Mouse (Mus musculus) lung, embryonic 15.5 days (tissue): Measurements from ENCODE around the gene Zfp937. TPM values are rescaled to one million over a fixed set of nuclear protein-coding genes. Genes with fewer than 3 reads are reported as not detected.

Experiments
- polyA plus RNA-seq: library from polyadenylated mRNA; unstranded; fragments of >200 nt; fragmentation: Nextera tagmentation; extraction: Ambion mirVana; gene quantifications from 2 replicates; pipeline ENCODE4 v1.2.1, GENCODE M21; 2015

The Zfp937 gene
- polyA plus RNA-seq, 1 experiment from 2014 or later, result 10.5 TPM

Other genes with a start within 250 kb of the Zfp937 start
- 10.1 and 11.1 TPM in 2 replicates for gene Zfp120, start 81.4 kb upstream of the Zfp937 start, polyA plus RNA-seq
- gene Gm10770, start 38.4 kb upstream of the Zfp937 start, polyA plus RNA-seq, result not detected in 2 replicates
- not detected in 2 replicates for gene Gm14139, start 36.3 kb upstream of the Zfp937 start, polyA plus RNA-seq
- 5.4 and 5.9 TPM in 2 replicates for gene Gm21994, start 37.5 kb downstream of the Zfp937 start, polyA plus RNA-seq
- 0.06 TPM in 1 of 2 replicates, not detected in the other for gene Gm14124, start 39.4 kb downstream of the Zfp937 start, polyA plus RNA-seq
- 2.6 and 3.1 TPM in 2 replicates for gene Gm10130, start 105.6 kb downstream of the Zfp937 start, polyA plus RNA-seq
- gene 3300002I08Rik, start 144.7 kb downstream of the Zfp937 start, polyA plus RNA-seq, result 8.2 and 9.1 TPM in 2 replicates
- 7.1 and 8.2 TPM in 2 replicates for gene Zfp442, start 233.4 kb downstream of the Zfp937 start, polyA plus RNA-seq